Mouse (Mus musculus) heart, embryonic 15.5 days (tissue): ENCODE results near the gene Rilpl1. TPM values are rescaled to one million over a fixed set of nuclear protein-coding genes. Genes with fewer than 3 reads are reported as not detected.
A peak's percentile ranks its signal among the peaks of the same experiment; 100 is the strongest.
"Not testable (repeated sequence)": the region's sequence is repeated elsewhere in the genome, so short reads cannot be mapped to it uniquely, and the experiment has no call there.

Source experiments
- ATAC-seq: fragments of 200-750 bp; cut with Nextera tagmentation; replicated peaks from 2 replicates; pipeline ENCODE4 v1.8.0; 2017; ENCODE audit warnings: low read depth, moderate TSS enrichment; ENCODE audit not compliant: insufficient number of reproducible peaks, insufficient read depth, low FRiP score
- H3K27ac ChIP-seq: fragments of 300-500 bp; sonication (generic); 2 replicates; pipeline ENCODE4 v1.5.1; 2015; ENCODE audit warnings: mild to moderate bottlenecking, inconsistent platforms
- H3K27me3 ChIP-seq: fragments of 300-500 bp; sonication (generic); 2 replicates; pipeline ENCODE4 v1.6.1; 2015; ENCODE audit warnings: inconsistent platforms
- H3K36me3 ChIP-seq: fragments of 300-500 bp; sonication (generic); 2 replicates; pipeline ENCODE4 v1.6.1; 2015; ENCODE audit warnings: mild to moderate bottlenecking, inconsistent platforms
- H3K4me1 ChIP-seq: fragments of 300-500 bp; sonication (generic); replicated peaks from 2 replicates; pipeline ENCODE4 v1.6.1; 2015; ENCODE audit warnings: inconsistent platforms
- H3K4me2 ChIP-seq: fragments of 300-500 bp; sonication (generic); 2 replicates; pipeline ENCODE4 v1.6.1; 2015; ENCODE audit warnings: inconsistent platforms, mild to moderate bottlenecking, moderate library complexity
- H3K4me3 ChIP-seq: fragments of 300-500 bp; sonication (generic); 2 replicates; pipeline ENCODE4 v1.5.1; 2015; ENCODE audit warnings: mild to moderate bottlenecking, inconsistent platforms
- H3K9ac ChIP-seq: fragments of 300-500 bp; sonication (generic); 2 replicates; pipeline ENCODE4 v1.6.1; 2015; ENCODE audit warnings: mild to moderate bottlenecking, inconsistent platforms
- H3K9me3 ChIP-seq: fragments of 300-500 bp; sonication (generic); replicated peaks from 2 replicates; pipeline ENCODE4 v1.6.1; 2016; ENCODE audit warnings: inconsistent platforms
- WGBS: fragments of 180-500 bp; shearing (Covaris S2); methylation state at CpG from one replicate; pipeline ENCODE4 v1.1.7; 2015; ENCODE audit warnings: mixed read lengths; 5-methylcytosine and 5-hydroxymethylcytosine counted together
- polyA plus RNA-seq: library from polyadenylated mRNA; unstranded; fragments of >200 nt; fragmentation: Nextera tagmentation; extraction: Ambion mirVana; gene quantifications from 2 replicates; pipeline ENCODE4 v1.2.1, GENCODE M21; 2015

The Rilpl1 gene
- polyA plus RNA-seq, 1 experiment from 2014 or later = 27.8 TPM

- H3K27me3 ChIP-seq = no peaks in the 10 kb centered on the region
- H3K9ac ChIP-seq = no peak overlapping the region
- no peaks in the 10 kb centered on the region for H3K9me3 ChIP-seq
- no peak for ATAC-seq
- H3K4me3 ChIP-seq = no peak overlapping the region
- 86% methylated on average over 4 of the region's 4 CpGs for WGBS
- peaks cover 18% of the 10 kb centered on the region for H3K4me1 ChIP-seq
- no peak overlapping the region for H3K4me2 ChIP-seq
- H3K27ac ChIP-seq = no peak overlapping the region
- H3K36me3 ChIP-seq = peaks cover 20% of the 10 kb centered on the region
Measured at GRCm38 (mm10) chr5:124505235-124505634, 26.0 kb downstream of the Rilpl1 start.

GRCm38 (mm10) chr5:124503742-124504141, 27.4 kb downstream of the Rilpl1 start:
- peaks cover 20% of the 10 kb centered on the region for H3K36me3 ChIP-seq
- H3K4me2 ChIP-seq = no peak overlapping the region
- no peak overlapping the region for H3K9ac ChIP-seq
- WGBS = 58% methylated on average over 14 of the region's 14 CpGs
- no peak overlapping the region for H3K4me3 ChIP-seq
- H3K9me3 ChIP-seq = no peaks in the 10 kb centered on the region
- peaks cover 12% of the 10 kb centered on the region for H3K4me1 ChIP-seq
- no peak overlapping the region for H3K27ac ChIP-seq
- H3K27me3 ChIP-seq = no peaks in the 10 kb centered on the region
- no peak for ATAC-seq

GRCm38 (mm10) chr5:124501541-124501940, 29.6 kb downstream of the Rilpl1 start:
- no peak for ATAC-seq
- Histone ChIP-seq H3K9ac (no peak overlapping the region), H3K36me3 (peaks cover 20% of the 10 kb centered on the region), H3K9me3 (no peaks in the 10 kb centered on the region), H3K27ac (no peak overlapping the region), H3K27me3 (no peaks in the 10 kb centered on the region), H3K4me1 (peaks cover 18% of the 10 kb centered on the region), H3K4me3 (no peak overlapping the region), H3K4me2 (no peak overlapping the region)
- 85% methylated on average over 10 of the region's 10 CpGs for WGBS

- 94% methylated on average over 3 of the region's 3 CpGs for WGBS
- H3K9me3 ChIP-seq = no peaks in the 10 kb centered on the region
- H3K36me3 ChIP-seq = peaks cover 20% of the 10 kb centered on the region
- no peak for ATAC-seq
- no peak overlapping the region for H3K9ac ChIP-seq
- no peak overlapping the region for H3K4me3 ChIP-seq
- H3K4me2 ChIP-seq = no peak overlapping the region
- H3K4me1 ChIP-seq = peaks cover 18% of the 10 kb centered on the region
- H3K27me3 ChIP-seq = no peaks in the 10 kb centered on the region
- H3K27ac ChIP-seq = 0 out of 2 replicates have a peak overlapping the region, but pooled peaks have one; percentile 2
Measured at GRCm38 (mm10) chr5:124500573-124500972, 30.6 kb downstream of the Rilpl1 start.

GRCm38 (mm10) chr5:124500037-124500436, 31.2 kb downstream of the Rilpl1 start:
- WGBS = 88% methylated on average over 3 of the region's 4 CpGs
- peaks cover 23% of the 10 kb centered on the region for H3K36me3 ChIP-seq

GRCm38 (mm10) chr5:124499001-124499400, 32.2 kb downstream of the Rilpl1 start:
- 43% methylated on average over 5 of the region's 5 CpGs for WGBS
- no peak overlapping the region for H3K4me2 ChIP-seq
- H3K4me3 ChIP-seq = no peak overlapping the region
- no peak for ATAC-seq
- no peaks in the 10 kb centered on the region for H3K27me3 ChIP-seq
- H3K36me3 ChIP-seq = peaks cover 25% of the 10 kb centered on the region
- H3K27ac ChIP-seq = peak overlapping the region; percentile 68
- no peak overlapping the region for H3K9ac ChIP-seq
- H3K4me1 ChIP-seq = peaks cover 18% of the 10 kb centered on the region
- H3K9me3 ChIP-seq = no peaks in the 10 kb centered on the region

More at GRCm38 (mm10) chr5:124500037-124500436, 31.2 kb downstream of the Rilpl1 start:
- not testable (repeated sequence) for H3K4me3 ChIP-seq, ATAC-seq, H3K9me3 ChIP-seq, H3K27ac ChIP-seq, H3K9ac ChIP-seq, H3K4me2 ChIP-seq, H3K27me3 ChIP-seq
- H3K4me1 ChIP-seq = peaks cover 18% of the 10 kb centered on the region

GRCm38 (mm10) chr5:124498221-124498876, 32.8 kb downstream of the Rilpl1 start:
- no peak overlapping the region for H3K9ac ChIP-seq
- 38% methylated on average over 9 of the region's 9 CpGs for WGBS

GRCm38 (mm10) chr5:124496614-124497514, 34.3 kb downstream of the Rilpl1 start:
- Histone ChIP-seq H3K9me3 (no peaks in the 10 kb centered on the region), H3K4me1 (peaks cover 18% of the 10 kb centered on the region), H3K4me3 (no peak overlapping the region), H3K4me2 (no peak overlapping the region), H3K9ac (no peak overlapping the region), H3K36me3 (peaks cover 34% of the 10 kb centered on the region), H3K27ac (no peak overlapping the region), H3K27me3 (no peaks in the 10 kb centered on the region)
- ATAC-seq = no peak
- 66% methylated on average over 15 of the region's 15 CpGs for WGBS

More at GRCm38 (mm10) chr5:124498221-124498876, 32.8 kb downstream of the Rilpl1 start:
- peak overlapping the region; percentile 68 for H3K27ac ChIP-seq
- H3K4me1 ChIP-seq = peaks cover 18% of the 10 kb centered on the region
- peak; percentile 71 for ATAC-seq
- H3K9me3 ChIP-seq = no peaks in the 10 kb centered on the region
- H3K27me3 ChIP-seq = no peaks in the 10 kb centered on the region
- H3K4me2 ChIP-seq = no peak overlapping the region
- H3K36me3 ChIP-seq = peaks cover 25% of the 10 kb centered on the region
- H3K4me3 ChIP-seq = no peak overlapping the region

GRCm38 (mm10) chr5:124495547-124495946, 35.6 kb downstream of the Rilpl1 start:
- H3K4me3 ChIP-seq = no peak overlapping the region
- H3K9ac ChIP-seq = no peak overlapping the region
- peaks cover 32% of the 10 kb centered on the region for H3K36me3 ChIP-seq
- ATAC-seq = no peak
- no peak overlapping the region for H3K27ac ChIP-seq
- H3K4me1 ChIP-seq = peaks cover 18% of the 10 kb centered on the region
- 62% methylated on average over 7 of the region's 7 CpGs for WGBS
- no peaks in the 10 kb centered on the region for H3K27me3 ChIP-seq
- H3K9me3 ChIP-seq = no peaks in the 10 kb centered on the region
- H3K4me2 ChIP-seq = no peak overlapping the region

GRCm38 (mm10) chr5:124493455-124493854, 37.7 kb downstream of the Rilpl1 start:
- Histone ChIP-seq H3K4me2 (no peak overlapping the region), H3K4me1 (peaks cover 7% of the 10 kb centered on the region), H3K27ac (no peak overlapping the region), H3K9me3 (no peaks in the 10 kb centered on the region), H3K27me3 (no peaks in the 10 kb centered on the region), H3K4me3 (no peak overlapping the region), H3K36me3 (peaks cover 40% of the 10 kb centered on the region), H3K9ac (no peak overlapping the region)
- no peak for ATAC-seq
- WGBS = 81% methylated on average over 11 of the region's 11 CpGs

- no peak for ATAC-seq
- Histone ChIP-seq H3K27me3 (no peaks in the 10 kb centered on the region), H3K9me3 (no peaks in the 10 kb centered on the region), H3K9ac (no peak overlapping the region), H3K4me1 (no peaks in the 10 kb centered on the region; the same call in 1 of the 2 replicates), H3K27ac (no peak overlapping the region), H3K4me3 (no peak overlapping the region), H3K36me3 (peaks cover 40% of the 10 kb centered on the region), H3K4me2 (no peak overlapping the region)
- 89% methylated on average over 4 of the region's 4 CpGs for WGBS
Measured at GRCm38 (mm10) chr5:124492618-124493017, 38.6 kb downstream of the Rilpl1 start.
